Mouse (Mus musculus) bone marrow, adult 2 months (tissue): ENCODE results near the gene Kyat1. TPM values are rescaled to one million over a fixed set of nuclear protein-coding genes. Genes with fewer than 3 reads are reported as not detected.
A peak's percentile ranks its signal among the peaks of the same experiment; 100 is the strongest.

Experiments used
- H3K27ac ChIP-seq: fragments of 200-500 bp; 2 replicates; pipeline ENCODE4 v1.5.1; 2012; ENCODE audit warnings: low read depth, mild to moderate bottlenecking, control low read depth, inconsistent platforms, low read length; ENCODE audit not compliant: control insufficient read depth, poor library complexity, insufficient read depth
- H3K4me1 ChIP-seq: fragments of 200-500 bp; 2 replicates; pipeline ENCODE4 v1.6.1; 2011; ENCODE audit warnings: low read length; ENCODE audit not compliant: control insufficient read depth, insufficient read depth
- H3K4me3 ChIP-seq: fragments of 200-500 bp; replicated peaks from 2 replicates; pipeline ENCODE3; 2011; ENCODE audit warnings: mild to moderate bottlenecking, low read depth, low read length, control low read depth; ENCODE audit not compliant: control insufficient read depth
- CTCF ChIP-seq: fragments of 200-500 bp; IDR thresholded peaks from 2 replicates; pipeline ENCODE4 v1.5.1; 2011; ENCODE audit warnings: low read length, control low read depth; ENCODE audit not compliant: control insufficient read depth, insufficient read depth
- POLR2A ChIP-seq: fragments of 200-500 bp; IDR thresholded peaks from 2 replicates; pipeline ENCODE4 v1.6.1; 2011; ENCODE audit warnings: low read depth, mild to moderate bottlenecking, control low read depth, low read length, borderline replicate concordance; ENCODE audit not compliant: control insufficient read depth
- WGBS: fragments of 180-500 bp; shearing (Covaris S2); methylation state at CpG from one replicate; pipeline ENCODE4 v1.1.7; 2018; 5-methylcytosine and 5-hydroxymethylcytosine counted together
- polyA plus RNA-seq: library from polyadenylated mRNA; stranded (reverse); fragments of >200 nt; gene quantifications from 2 replicates; pipeline ENCODE4 v1.2.4, GENCODE M21; 2011; ENCODE audit warnings: low replicate concordance; ENCODE audit not compliant: missing spikeins, insufficient read depth, insufficient read length

Kyat1 gene
- polyA plus RNA-seq, 1 experiment = 6.5 TPM

DNA sequence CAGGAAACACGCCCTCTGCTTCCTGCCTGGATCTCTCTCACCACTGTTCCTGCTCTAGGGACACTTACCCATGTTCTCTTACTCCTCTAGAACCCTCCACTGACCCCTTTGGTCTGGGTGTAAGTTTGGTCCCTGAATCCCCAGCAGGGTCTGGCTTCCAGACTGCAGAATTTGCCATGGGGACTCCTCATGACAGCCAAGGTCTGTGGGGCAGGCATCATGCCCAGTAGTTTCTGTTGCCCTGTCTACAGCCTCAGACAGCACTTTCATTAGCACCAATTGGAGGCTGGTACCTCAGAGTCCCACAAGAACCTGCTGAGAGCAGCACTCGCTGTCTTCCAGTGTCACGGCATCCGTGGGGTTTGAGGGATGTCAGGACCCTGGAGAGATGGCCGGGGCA lies 2.2 kb upstream of the Kyat1 start:
- Histone ChIP-seq H3K4me3 (no peak overlapping the region), H3K4me1 (peaks cover 2% of the 10 kb centered on the region; the same call in 1 of the 2 replicates), H3K27ac (no peak overlapping the region)
- TF ChIP-seq CTCF = no peak
- TF ChIP-seq POLR2A = no peak
- WGBS = 81% methylated on average over 5 of the region's 5 CpGs

DNA sequence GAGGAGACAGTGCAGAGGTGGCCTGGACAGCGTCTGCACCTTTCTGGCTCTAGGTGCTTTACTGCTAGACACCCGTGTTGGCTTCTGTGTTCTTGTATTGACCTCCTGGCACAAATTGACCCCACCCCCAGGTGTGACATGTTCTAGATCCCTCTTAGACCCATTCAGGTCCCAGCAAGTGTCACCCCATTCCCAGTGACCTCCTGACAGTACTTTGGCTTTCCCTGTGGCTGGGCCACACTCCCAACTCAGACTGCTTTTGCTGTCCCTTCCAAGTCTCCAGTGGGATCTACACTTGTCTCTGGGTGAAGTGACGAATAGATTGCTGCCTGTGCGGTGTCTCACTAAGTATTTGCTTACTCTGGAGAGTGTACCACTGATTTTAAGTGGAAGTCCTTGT lies 1.8 kb upstream of the Kyat1 start:
- no peak overlapping the region for H3K27ac ChIP-seq
- TF ChIP-seq CTCF = no peak
- no peak for TF ChIP-seq POLR2A
- peaks cover 2% of the 10 kb centered on the region; the same call in 1 of the 2 replicates for H3K4me1 ChIP-seq
- WGBS = 84% methylated on average over 4 of the region's 4 CpGs
- H3K4me3 ChIP-seq = no peak overlapping the region

- WGBS = 1% methylated on average over 13 of the region's 13 CpGs
- H3K4me3 ChIP-seq = peak overlapping the region; percentile 79
- no peak for TF ChIP-seq CTCF
- TF ChIP-seq POLR2A = no peak
- H3K27ac ChIP-seq = 0 out of 2 replicates have a peak overlapping the region, but pooled peaks have one; percentile 7
- peaks cover 2% of the 10 kb centered on the region; the same call in 1 of the 2 replicates for H3K4me1 ChIP-seq
These were observed 405 bp downstream of the Kyat1 start for GRCm38 (mm10) chr2:30205255-30205628.

DNA sequence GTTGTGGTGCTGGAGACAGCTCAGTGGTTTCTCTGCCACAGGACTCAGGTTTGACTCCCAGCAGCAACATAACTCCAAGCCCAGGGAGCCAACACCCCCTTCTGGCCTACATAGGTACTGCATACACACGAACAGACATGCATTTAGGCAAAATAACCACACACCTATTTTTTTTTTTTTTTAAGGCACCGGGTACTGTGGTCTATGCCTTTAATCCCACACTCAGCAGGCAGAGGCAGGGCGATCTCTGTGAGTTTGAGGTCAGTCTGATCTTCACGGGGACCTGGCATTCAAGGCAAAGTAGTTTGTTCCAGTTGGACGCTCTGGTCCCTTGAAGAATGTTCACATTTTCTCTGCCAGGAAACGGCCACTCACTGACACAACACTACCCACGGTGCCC lies 2.2 kb downstream of the Kyat1 start:
- Histone ChIP-seq H3K27ac (no peak overlapping the region), H3K4me3 (no peak overlapping the region), H3K4me1 (peaks cover 2% of the 10 kb centered on the region; the same call in 1 of the 2 replicates)
- 71% methylated on average over 7 of the region's 7 CpGs for WGBS
- TF ChIP-seq CTCF = peak; percentile 49; the same call in 1 of the 2 replicates
- TF ChIP-seq POLR2A = no peak

DNA sequence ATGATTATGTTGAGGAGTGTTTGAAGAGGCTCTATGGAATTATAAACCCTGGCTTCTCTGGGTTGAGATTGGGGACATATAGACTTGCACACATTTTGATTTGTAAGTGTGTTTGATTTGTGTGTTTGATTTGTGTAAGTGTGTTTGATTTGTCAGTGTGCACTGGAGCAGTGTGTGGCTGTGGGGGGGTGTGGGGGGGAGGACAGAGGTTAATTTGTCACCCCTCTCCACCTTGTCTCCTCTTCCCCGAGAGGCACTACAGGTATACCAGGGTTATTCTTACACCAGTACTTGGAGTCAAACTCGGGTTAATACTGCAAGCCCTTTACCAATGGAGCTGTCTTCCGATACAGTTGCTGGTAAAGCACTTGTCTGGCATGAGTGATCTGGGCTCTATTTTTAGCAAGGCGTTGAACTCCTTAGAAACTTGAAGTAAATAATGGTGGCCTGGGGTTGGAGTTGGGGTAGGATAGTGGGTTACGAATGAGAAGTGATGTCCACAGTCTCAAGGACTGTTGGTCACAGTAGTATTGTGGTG lies 5.2 kb downstream of the Kyat1 start:
- no peak for TF ChIP-seq POLR2A
- H3K27ac ChIP-seq = no peak overlapping the region
- no peak overlapping the region for H3K4me3 ChIP-seq
- 80% methylated on average over 5 of the region's 5 CpGs for whole genome bisulfite sequencing
- H3K4me1 ChIP-seq = peaks cover 2% of the 10 kb centered on the region; the same call in 1 of the 2 replicates

- Histone ChIP-seq H3K27ac (no peak overlapping the region), H3K4me1 (peaks cover 2% of the 10 kb centered on the region; the same call in 1 of the 2 replicates), H3K4me3 (no peak overlapping the region)
- WGBS = 33% methylated on average over 1 of the region's 1 CpGs
- TF ChIP-seq POLR2A = no peak
- TF ChIP-seq CTCF = no peak
These were observed 5.7 kb downstream of the Kyat1 start for GRCm38 (mm10) chr2:30199984-30200383.

DNA sequence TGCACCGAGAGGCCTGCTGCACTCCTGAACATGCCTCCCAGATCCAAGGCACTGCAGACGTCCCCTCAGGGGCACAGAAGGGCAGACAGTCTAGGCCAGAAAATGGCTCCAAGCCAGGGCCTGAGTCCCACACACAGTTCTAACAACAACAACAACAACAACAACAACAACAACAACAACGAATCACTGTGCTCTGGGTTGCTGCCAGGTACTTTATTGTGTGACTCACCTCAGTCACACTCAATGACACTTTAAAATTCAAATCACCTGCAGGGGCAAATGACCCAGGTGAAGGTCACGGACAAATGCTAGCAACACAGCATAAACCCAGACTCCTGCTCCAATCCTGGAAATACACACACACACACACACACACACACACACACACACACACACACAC lies 7.6 kb downstream of the Kyat1 start:
- TF ChIP-seq CTCF = no peak
- TF ChIP-seq POLR2A = no peak
- 74% methylated on average over 4 of the region's 4 CpGs for WGBS
- H3K4me3 ChIP-seq = no peak overlapping the region
- no peaks in the 10 kb centered on the region; the same call in 1 of the 2 replicates for H3K4me1 ChIP-seq
- H3K27ac ChIP-seq = no peak overlapping the region

DNA sequence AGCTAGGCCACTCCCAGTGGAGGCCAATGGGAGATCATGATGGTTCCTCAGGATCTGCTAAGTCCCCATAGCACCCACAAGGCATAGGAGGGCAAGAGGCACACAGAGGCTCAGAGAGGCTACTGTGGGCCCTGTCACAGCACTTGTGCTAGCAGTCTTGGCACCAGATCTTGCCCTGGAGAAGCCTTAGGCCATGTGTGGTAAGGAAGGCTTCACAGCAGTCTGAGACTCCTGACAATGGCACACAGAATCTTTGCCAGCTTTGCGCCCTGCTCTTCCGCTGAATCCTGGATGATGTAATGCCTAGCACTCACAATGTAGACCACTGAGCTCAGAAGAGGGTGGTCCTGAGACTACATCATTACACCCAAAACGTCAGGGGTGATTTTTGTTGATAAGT lies 11.0 kb downstream of the Kyat1 start:
- H3K4me1 ChIP-seq = no peaks in the 10 kb centered on the region; the same call in 1 of the 2 replicates
- no peak overlapping the region for H3K4me3 ChIP-seq
- no peak overlapping the region for H3K27ac ChIP-seq
- 79% methylated on average over 3 of the region's 3 CpGs for WGBS
- no peak for TF ChIP-seq CTCF
- TF ChIP-seq POLR2A = no peak
